Mouse (Mus musculus) small intestine, adult 2 months (tissue): Measurements from ENCODE around the gene Rer1.

Experiments used
- CTCF ChIP-seq: fragments of 200-500 bp; IDR thresholded peaks from 2 replicates; pipeline ENCODE4 v1.5.1; 2012; ENCODE audit warnings: low read depth, mild to moderate bottlenecking, control low read depth, inconsistent platforms, low read length, moderate library complexity, mixed read lengths; ENCODE audit not compliant: insufficient replicate concordance, insufficient read length; ENCODE audit errors: extremely low read depth
- POLR2A ChIP-seq: fragments of 200-500 bp; IDR thresholded peaks from 2 replicates; pipeline ENCODE4 v1.6.1; 2012; ENCODE audit warnings: low read depth, mild to moderate bottlenecking, control low read depth, inconsistent platforms, low read length, moderate library complexity

DNA sequence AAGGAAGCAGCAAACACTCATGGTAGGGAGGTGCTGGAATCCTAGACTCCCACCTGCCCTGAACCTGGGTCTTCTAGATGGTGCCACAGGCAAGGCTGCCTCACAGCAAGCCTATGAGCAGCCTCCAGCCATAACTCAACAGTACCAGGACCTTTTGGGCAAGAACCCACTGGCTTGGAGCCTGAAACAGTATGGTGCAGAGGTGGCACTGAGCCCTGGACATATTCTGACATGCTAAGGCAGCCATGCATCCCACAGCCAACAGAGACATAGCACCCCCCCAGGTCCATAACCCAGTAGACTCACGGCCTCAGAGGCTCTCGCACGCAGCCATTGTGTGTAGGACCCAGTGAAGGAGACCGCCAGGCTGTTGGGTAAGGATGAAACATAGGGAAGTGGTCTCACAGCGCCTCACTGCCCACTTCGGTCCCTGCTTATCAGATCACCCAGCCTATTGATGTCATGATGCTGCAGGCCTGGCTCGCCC is 48.5 kb upstream of the Rer1 start:
- no peak for TF ChIP-seq CTCF
- TF ChIP-seq POLR2A = no peak
